Mouse (Mus musculus): Measurements from ENCODE around the gene Ap2s1. TPM values are rescaled to one million over a fixed set of nuclear protein-coding genes. Genes with fewer than 3 reads are reported as not detected.

Gene Ap2s1
- polyA plus RNA-seq, 1 experiment from 2014 or later: 262 TPM

DNA sequence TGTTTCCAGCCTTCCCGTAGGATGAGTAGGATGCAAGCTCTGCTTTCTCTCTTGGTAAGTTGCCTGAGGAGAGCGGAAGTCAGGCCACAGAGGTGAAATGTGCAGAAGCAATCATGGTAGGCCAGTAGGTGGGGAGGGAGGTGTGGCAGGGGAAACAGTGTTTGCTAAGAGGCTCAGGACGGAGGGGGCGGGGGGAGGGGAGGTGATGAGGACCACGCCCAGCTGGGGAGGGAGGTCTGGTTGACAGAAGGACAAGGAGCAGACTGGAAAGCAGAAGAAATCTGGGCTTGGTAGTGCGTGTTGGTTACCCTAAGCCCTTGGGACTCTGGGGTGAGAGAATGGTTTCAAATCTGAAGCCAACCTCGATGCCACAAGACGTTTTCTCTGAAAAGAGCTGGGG lies 22.1 kb downstream of the Ap2s1 start:
- no peaks in the 10 kb centered on the region for H3K4me1 ChIP-seq (replicated peaks; ENCODE audit: insufficient read depth, low read length)
- H3K27me3 ChIP-seq (ENCODE audit: insufficient read depth, low read length): no peaks in the 10 kb centered on the region
- H3K9ac ChIP-seq (ENCODE audit: low read depth, low read length): no peak overlapping the region
- no peak overlapping the region for H3K4me2 ChIP-seq (ENCODE audit: low read length)
- ATAC-seq (replicated peaks; ENCODE audit: low FRiP score, low read depth) (no peak), DNase-seq (ENCODE audit: low spot score) (peak; percentile 65)
- no peaks in the 10 kb centered on the region for H3K9me3 ChIP-seq (replicated peaks; ENCODE audit: low read length)
- H3K36me3 ChIP-seq (ENCODE audit: insufficient read depth, low read length): no peaks in the 10 kb centered on the region
- WGBS: 24% methylated on average over 8 of the region's 8 CpGs
- H3K4me3 ChIP-seq (replicated peaks; ENCODE audit: low read depth, low read length): no peak overlapping the region
- TF ChIP-seq CTCF (IDR thresholded peaks at IDR 0.05; ENCODE audit: low read depth): no peak
- peak overlapping the region; percentile 82 for H3K27ac ChIP-seq

DNA sequence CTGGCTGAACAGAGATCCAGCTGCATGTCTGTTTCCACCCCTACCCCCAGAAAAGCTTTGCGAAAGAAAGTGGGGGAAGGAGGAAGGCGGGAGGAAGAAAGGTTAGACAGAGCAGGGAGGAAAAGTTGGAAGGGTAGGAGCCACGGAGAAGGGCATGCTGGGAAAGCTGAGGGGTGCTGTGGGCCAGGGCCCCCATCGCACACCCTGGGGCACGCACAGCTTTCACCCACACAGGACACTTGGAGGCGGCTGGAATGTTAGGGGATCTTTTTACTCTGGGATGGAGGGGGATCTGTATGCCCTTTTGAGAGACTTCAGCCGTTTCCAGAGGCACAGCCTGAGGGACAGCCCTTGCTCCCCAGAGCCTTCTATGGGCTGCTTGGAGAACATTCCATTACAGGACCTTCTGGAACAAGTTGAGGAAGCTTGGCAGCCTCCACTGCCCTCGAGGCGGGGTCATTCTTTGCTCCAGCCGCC lies 22.8 kb downstream of the Ap2s1 start:
- ATAC-seq (replicated peaks; ENCODE audit: low FRiP score, low read depth) (peak; percentile 61; the same call in 1 of the 2 replicates), DNase-seq (ENCODE audit: low spot score) (peak; percentile 91)
- Histone ChIP-seq H3K4me2 (ENCODE audit: low read length) (peak overlapping the region; percentile 25; the same call in 1 of the 2 replicates), H3K4me3 (replicated peaks; ENCODE audit: low read depth, low read length) (no peak overlapping the region), H3K4me1 (replicated peaks; ENCODE audit: insufficient read depth, low read length) (no peaks in the 10 kb centered on the region), H3K36me3 (ENCODE audit: insufficient read depth, low read length) (no peaks in the 10 kb centered on the region), H3K27ac (peak overlapping the region; percentile 82), H3K27me3 (ENCODE audit: insufficient read depth, low read length) (no peaks in the 10 kb centered on the region), H3K9me3 (replicated peaks; ENCODE audit: low read length) (no peaks in the 10 kb centered on the region), H3K9ac (ENCODE audit: low read depth, low read length) (no peak overlapping the region)
- no peak for TF ChIP-seq CTCF (IDR thresholded peaks at IDR 0.05; ENCODE audit: low read depth)
- 36% methylated on average over 10 of the region's 10 CpGs for WGBS

DNA sequence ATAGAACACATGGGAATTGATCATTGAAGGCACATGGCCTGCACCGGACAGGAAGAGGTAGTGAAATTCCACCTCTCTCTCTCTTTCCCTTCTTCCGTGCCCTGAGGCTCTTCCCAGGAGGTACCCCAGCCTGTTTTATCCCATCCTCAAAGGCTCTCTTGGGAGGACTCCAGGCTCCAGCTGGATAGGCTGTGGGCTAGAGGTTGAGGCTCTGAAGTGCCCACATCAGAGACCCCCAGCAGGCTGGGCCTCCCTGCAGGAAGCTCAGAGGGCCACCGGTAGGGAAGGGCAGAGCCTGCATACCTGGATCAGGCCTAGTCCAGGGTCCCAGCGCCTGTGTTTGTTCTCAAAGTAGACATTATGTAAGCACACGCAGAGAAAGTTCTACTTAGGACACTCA lies 23.4 kb downstream of the Ap2s1 start:
- TF ChIP-seq CTCF (IDR thresholded peaks at IDR 0.05; ENCODE audit: low read depth): no peak
- Histone ChIP-seq H3K9ac (ENCODE audit: low read depth, low read length) (no peak overlapping the region), H3K9me3 (replicated peaks; ENCODE audit: low read length) (no peaks in the 10 kb centered on the region), H3K36me3 (ENCODE audit: insufficient read depth, low read length) (no peaks in the 10 kb centered on the region), H3K27me3 (ENCODE audit: insufficient read depth, low read length) (no peaks in the 10 kb centered on the region), H3K4me3 (replicated peaks; ENCODE audit: low read depth, low read length) (no peak overlapping the region), H3K4me2 (ENCODE audit: low read length) (no peak overlapping the region), H3K4me1 (replicated peaks; ENCODE audit: insufficient read depth, low read length) (no peaks in the 10 kb centered on the region), H3K27ac (peak overlapping the region; percentile 65)
- ATAC-seq (replicated peaks; ENCODE audit: low FRiP score, low read depth) (0 out of 2 replicates have a peak, but pooled peaks have one; percentile 7), DNase-seq (ENCODE audit: low spot score) (peak; percentile 24)
- 50% methylated on average over 5 of the region's 5 CpGs for WGBS

DNA sequence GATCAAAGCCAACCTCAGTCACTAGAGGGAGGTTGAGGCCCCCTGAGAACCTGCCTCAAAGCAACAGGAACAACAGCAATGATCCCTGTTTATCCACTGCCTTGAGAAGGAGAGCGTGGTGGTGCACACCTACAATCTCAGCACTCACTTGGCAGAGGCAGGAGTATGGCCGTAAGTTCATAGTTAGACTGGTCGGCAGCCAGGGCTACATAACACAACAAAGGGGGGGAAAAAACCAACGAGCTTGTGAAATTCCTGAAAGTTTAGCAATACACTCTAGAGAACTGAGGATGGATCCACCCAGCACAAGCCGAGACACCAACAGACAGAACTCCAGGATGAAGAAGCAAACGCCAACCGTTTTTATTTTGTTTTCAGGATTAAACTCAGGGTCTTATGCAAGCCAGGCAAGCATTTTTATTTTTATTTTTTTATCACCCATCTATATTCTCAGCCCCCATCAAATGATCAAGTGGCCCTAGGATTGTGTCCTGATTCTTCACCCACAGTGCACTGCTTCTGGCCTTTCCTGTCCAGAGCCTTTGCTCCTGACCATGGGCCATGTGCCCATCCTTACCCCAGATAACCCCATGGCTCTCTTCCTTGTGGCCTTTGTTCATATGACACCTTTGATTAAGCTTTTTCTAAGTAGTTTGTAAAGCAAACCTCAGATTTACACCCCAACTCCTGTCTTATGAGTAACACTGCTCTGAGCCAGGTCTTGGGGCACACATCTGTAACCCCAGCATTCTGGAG lies 25.4 kb downstream of the Ap2s1 start:
- no peak overlapping the region for H3K4me3 ChIP-seq (replicated peaks; ENCODE audit: low read depth, low read length)
- H3K9me3 ChIP-seq (replicated peaks; ENCODE audit: low read length): no peaks in the 10 kb centered on the region
- no peaks in the 10 kb centered on the region for H3K4me1 ChIP-seq (replicated peaks; ENCODE audit: insufficient read depth, low read length)
- no peak for TF ChIP-seq CTCF (IDR thresholded peaks at IDR 0.05; ENCODE audit: low read depth)
- H3K36me3 ChIP-seq (ENCODE audit: insufficient read depth, low read length): no peaks in the 10 kb centered on the region
- no peak for ATAC-seq (replicated peaks; ENCODE audit: low FRiP score, low read depth)
- no peak overlapping the region for H3K4me2 ChIP-seq (ENCODE audit: low read length)
- H3K9ac ChIP-seq (ENCODE audit: low read depth, low read length): no peak overlapping the region
- DNase-seq (ENCODE audit: low spot score): no peak
- no peaks in the 10 kb centered on the region for H3K27me3 ChIP-seq (ENCODE audit: insufficient read depth, low read length)
- 87% methylated on average over 7 of the region's 7 CpGs for WGBS
- H3K27ac ChIP-seq: no peak overlapping the region

DNA sequence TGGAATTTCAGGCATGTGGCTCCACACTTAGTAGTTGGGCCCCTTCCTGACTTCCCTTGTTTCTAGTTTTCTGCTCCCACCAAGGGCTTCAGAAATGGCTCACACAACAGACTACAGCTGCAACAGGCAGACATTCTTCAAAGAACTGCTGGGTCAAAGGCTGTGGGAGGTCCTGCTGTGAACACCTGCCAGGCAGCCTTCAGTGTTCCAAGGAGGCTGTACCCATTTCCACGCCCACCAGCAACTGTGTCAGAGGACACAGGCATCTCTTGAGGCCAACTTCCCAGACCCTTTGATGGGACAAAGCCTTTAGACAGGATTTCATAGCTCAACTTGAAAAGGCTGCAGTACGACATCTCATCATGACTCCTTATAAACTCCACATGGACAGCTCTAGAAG lies 28.2 kb downstream of the Ap2s1 start:
- WGBS: 53% methylated on average over 2 of the region's 2 CpGs
- H3K27me3 ChIP-seq (ENCODE audit: insufficient read depth, low read length): no peaks in the 10 kb centered on the region
- no peak overlapping the region for H3K27ac ChIP-seq
- no peak overlapping the region for H3K9ac ChIP-seq (ENCODE audit: low read depth, low read length)
- no peak overlapping the region for H3K4me2 ChIP-seq (ENCODE audit: low read length)
- no peaks in the 10 kb centered on the region for H3K9me3 ChIP-seq (replicated peaks; ENCODE audit: low read length)
- no peak for TF ChIP-seq CTCF (IDR thresholded peaks at IDR 0.05; ENCODE audit: low read depth)
- no peak for ATAC-seq (replicated peaks; ENCODE audit: low FRiP score, low read depth)
- H3K36me3 ChIP-seq (ENCODE audit: insufficient read depth, low read length): no peaks in the 10 kb centered on the region
- no peaks in the 10 kb centered on the region for H3K4me1 ChIP-seq (replicated peaks; ENCODE audit: insufficient read depth, low read length)
- DNase-seq (ENCODE audit: low spot score): no peak
- H3K4me3 ChIP-seq (replicated peaks; ENCODE audit: low read depth, low read length): no peak overlapping the region

DNA sequence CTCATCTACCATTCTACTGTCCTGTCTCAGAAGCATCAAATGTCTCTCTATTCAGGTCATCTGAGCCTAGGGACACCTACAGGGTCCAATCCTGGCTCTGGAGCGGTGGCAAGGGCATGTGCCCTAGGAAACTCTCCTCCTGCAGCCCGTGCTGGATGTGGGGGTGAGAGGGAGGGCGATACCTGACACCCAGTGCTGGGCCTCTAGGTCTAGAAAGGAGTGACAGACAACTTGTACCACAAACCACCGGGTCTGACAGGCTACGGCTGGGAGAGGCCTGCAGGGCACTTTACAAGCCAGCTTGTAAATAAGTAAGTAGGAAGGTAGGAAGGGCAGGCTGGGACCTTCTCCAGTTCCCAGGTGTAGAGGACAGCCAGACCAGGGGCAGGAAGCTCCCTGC lies 37.7 kb downstream of the Ap2s1 start:
- peak; percentile 22; the same call in 1 of the 2 replicates for ATAC-seq (replicated peaks; ENCODE audit: low FRiP score, low read depth)
- no peak overlapping the region; the same call in 1 of the 2 replicates for H3K27ac ChIP-seq
- no peaks in the 10 kb centered on the region for H3K27me3 ChIP-seq (ENCODE audit: insufficient read depth, low read length)
- H3K9ac ChIP-seq (ENCODE audit: low read depth, low read length): no peak overlapping the region
- no peaks in the 10 kb centered on the region for H3K4me1 ChIP-seq (replicated peaks; ENCODE audit: insufficient read depth, low read length)
- no peak overlapping the region for H3K4me2 ChIP-seq (ENCODE audit: low read length)
- 24% methylated on average over 5 of the region's 5 CpGs for WGBS
- peak; percentile 39 for DNase-seq (ENCODE audit: low spot score)
- no peak for TF ChIP-seq CTCF (IDR thresholded peaks at IDR 0.05; ENCODE audit: low read depth)
- H3K9me3 ChIP-seq (replicated peaks; ENCODE audit: low read length): no peaks in the 10 kb centered on the region
- no peak overlapping the region for H3K4me3 ChIP-seq (replicated peaks; ENCODE audit: low read depth, low read length)
- no peaks in the 10 kb centered on the region for H3K36me3 ChIP-seq (ENCODE audit: insufficient read depth, low read length)

All from kidney, postnatal 0 days (tissue).